Mouse (Mus musculus): ENCODE measurements around the gene Gpc2.

Gpc2 gene

DNA sequence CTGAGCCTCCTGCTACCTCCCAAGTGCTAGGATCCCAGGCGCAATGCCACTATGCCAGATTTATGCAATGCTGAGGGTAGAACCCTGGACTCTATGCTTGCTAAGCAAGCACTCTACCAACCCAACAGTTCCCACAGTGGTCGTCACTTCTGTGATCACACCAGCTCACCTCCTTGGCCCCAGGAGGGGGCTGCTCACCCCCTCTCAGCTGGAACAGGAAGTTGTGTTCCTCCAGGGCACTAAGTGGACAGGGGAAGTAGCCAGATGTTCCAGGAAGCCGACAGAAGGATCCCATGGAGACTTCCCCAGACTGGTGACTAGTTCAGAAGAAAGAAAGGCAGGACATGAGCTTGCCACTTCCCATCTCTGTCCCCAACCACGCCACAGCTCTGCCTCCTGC is 17.8 kb downstream of the Gpc2 start:
- no peak for DNase-seq (ENCODE audit: low read depth, low spot score)

DNA sequence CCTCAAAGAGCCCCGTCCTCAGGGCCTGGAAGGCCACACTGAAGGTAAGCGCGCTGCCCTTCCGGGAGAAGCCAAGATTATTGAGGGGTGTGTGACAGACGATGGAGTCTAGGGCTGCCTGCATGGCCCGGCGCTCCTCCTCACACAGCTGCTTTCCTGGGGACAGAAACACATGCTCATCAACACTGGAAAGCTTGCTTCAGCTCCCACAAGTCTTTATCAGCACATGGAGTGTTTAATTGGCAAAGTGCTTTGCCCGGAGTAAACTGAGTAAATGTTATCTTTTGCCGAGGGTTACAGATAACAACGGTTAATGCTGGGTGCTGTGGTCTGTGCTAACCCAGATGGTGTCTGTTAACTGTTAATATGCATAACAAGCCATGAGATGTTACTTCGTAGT is 19.0 kb downstream of the Gpc2 start:
- no peak for DNase-seq (ENCODE audit: low read depth, low spot score)

GRCm38 (mm10) chr5:138260051-138260450 is 19.8 kb downstream of the Gpc2 start:
- DNase-seq (ENCODE audit: low read depth, low spot score): no peak

- no peak for DNase-seq (ENCODE audit: low read depth, low spot score)
Observed at GRCm38 (mm10) chr5:138258993-138259392, 20.8 kb downstream of the Gpc2 start.

GRCm38 (mm10) chr5:138258542-138258941 is 21.3 kb downstream of the Gpc2 start:
- DNase-seq (ENCODE audit: low read depth, low spot score): no peak

DNA sequence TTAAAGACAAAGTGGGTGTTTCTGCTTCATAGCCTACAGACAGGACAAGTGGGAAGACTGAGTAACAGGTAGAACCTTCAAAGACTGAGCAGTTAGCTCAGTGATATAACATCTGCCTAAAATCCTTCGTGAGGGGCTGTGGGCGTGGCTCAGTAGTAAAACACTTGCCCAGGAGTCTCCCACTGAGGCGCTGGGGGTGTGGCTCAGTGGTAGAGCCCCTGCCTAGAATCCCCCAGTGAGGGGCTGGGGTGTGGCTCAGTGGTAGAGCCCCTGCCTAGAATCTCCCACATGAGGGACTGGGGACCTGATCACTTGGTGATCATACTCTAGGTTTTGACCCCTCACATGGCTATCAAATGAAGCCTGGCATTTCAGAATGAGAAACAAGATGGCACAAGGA is 21.7 kb downstream of the Gpc2 start:
- DNase-seq (ENCODE audit: low read depth, low spot score): no peak

DNA sequence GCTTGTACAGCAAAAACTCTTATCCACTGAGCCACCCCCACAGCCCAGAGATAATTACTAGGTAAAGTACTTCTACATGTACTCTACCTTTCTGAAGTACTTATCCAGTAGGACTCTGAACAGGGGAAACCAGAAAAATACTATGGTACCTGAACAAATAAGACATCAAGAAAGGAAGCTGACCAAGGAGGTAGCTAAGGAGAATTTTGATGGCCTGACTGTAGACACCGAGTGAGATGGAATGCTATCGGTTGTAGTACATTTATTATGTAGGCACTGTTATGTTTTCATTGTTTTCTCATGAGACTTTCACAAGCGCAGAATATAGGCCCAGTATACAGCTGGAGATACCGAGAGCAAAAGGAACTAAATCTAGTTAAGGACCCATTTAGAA is 22.2 kb downstream of the Gpc2 start:
- no peak for DNase-seq (ENCODE audit: low read depth, low spot score)

DNA sequence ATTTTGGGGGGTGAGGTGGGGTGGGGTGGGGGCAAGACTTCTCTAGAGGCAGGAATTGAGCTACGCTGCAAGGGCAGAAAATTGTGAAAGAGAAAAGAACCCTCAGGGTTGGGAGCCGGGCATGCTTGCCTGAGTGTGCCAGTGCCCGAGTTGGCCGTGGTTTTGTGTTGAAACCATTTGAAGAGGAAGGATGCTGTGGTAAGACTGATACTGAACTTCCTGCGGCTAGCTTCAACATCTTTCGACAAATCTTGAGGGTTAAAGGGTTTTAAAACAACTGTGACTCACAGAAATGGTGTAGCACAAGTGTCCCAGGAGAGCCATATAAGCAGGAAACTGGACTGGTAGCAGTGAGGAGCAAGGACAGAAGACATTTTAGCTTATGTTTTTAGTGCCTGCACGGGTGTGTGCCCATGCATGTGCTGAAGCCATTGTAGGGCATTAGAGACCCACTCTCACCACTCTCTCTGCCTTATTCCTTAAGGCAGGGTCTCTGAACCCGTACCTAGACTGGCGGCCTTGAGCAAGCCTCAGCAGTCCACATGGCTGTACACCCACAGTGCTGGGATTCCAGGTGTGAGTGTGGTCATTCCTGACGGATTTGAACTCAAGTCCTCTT is 22.7 kb downstream of the Gpc2 start:
- DNase-seq (ENCODE audit: low read depth, low spot score): no peak

GRCm38 (mm10) chr5:138256094-138256467 is 23.7 kb downstream of the Gpc2 start:
- DNase-seq (ENCODE audit: low read depth, low spot score): no peak

DNA sequence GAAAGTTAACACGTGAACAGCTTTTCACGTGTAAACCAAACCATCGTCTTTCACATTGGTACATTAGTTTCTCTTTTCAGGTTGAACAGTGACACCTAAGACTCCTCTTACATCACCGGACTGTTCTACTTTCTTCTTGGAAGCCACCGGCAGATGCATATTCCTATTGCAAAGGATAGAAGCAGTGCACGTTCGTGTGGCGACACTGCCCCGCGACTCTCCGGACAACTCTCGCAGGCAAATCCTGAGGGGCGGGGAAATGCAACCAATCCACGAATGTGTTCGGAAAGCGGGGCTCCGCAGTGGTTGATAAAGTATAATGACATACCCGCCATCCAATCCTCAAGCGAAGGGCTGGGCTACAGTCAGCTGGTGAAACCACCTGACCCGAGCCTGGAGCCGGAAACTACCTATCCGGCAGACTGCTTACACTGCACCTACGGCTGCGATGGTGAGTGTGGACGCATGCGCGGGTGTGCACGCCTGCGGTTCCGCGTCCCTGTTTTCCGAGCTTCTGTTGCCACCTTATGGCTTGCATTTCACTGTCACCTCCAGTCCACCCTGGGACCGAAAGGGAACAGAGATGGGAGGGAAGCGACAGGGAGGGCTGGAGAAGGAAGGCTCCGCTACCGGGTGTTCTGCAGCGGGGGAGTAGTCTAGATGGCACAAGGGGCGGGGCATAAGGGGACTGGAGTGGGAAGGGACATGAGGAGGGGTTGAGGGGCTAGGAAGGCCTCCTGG is 24.3 kb downstream of the Gpc2 start, which contains the start of gene Lamtor4:
Gene Lamtor4, plus strand, starts transcription at position 130 of the 741 bp plus-strand sequence.
- DNase-seq (ENCODE audit: low read depth, low spot score): peak; percentile 98

DNA sequence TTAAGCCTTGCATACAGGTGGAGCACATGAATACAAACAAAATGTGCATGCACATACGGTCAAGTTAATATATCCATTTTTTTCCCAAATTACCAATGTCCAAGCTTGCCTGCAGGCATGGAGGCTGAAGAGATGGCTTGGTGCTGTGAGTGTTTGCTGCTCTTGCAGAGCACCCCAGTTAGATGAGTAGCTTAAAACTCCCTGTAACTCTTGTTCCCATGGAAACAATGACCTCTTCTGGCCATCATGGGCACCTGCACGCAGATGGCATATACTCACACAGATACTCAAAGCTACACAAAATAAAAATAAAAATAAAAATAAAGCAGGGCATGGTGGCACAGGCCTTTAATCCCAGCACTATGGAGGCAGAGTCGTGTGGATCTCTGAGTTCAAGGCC is 26.7 kb downstream of the Gpc2 start:
- DNase-seq (ENCODE audit: low read depth, low spot score): peak; percentile 43

GRCm38 (mm10) chr5:138251144-138251543 is 28.7 kb downstream of the Gpc2 start:
- DNase-seq (ENCODE audit: low read depth, low spot score): no peak

DNA sequence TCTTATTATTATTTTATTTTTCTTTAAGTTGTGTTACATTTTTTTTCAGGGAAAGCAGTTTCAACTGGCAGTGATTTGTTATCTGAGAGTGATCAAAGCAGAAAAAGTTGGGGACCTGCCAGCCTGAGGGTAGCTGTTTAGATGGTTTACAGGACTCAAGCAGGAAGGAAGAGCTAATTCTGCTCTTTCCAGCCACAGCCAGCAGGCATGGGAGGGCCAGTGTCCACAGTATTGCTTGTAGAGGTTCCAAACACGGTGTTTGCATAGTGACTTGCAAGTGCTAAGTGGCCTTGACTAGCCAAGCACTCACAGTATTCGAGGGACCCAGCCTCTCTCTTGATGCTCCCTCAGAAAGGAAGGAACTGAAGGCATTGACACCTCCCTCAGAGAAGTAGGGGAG is 38.3 kb downstream of the Gpc2 start:
- DNase-seq (ENCODE audit: low read depth, low spot score): no peak

GRCm38 (mm10) chr5:138234224-138234623 is 45.6 kb downstream of the Gpc2 start:
- no peak for DNase-seq (ENCODE audit: low read depth, low spot score)

GRCm38 (mm10) chr5:138233778-138234177 is 46.0 kb downstream of the Gpc2 start:
- DNase-seq (ENCODE audit: low read depth, low spot score): no peak

GRCm38 (mm10) chr5:138229511-138229910 is 50.3 kb downstream of the Gpc2 start:
- no peak for DNase-seq (ENCODE audit: low read depth, low spot score)

DNA sequence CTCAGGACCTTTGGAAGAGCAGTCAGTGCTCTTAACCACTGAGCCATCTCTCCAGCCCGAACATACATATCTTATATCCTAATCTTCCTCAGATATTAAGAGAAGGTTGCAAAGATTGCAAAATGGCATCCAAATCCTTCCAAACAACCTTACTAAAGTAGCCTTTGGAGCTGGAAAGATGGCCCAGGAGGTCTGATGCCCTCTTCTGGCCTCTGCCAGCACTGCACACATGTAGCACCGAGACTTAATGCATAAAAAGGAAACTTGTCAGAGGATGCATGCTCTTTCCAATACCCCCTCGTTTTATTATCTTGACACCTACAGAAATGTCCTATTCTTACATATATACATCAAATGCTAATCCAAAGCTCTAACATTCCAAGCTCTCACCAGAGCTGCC is 51.8 kb downstream of the Gpc2 start:
- DNase-seq (ENCODE audit: low read depth, low spot score): peak; percentile 65

DNA sequence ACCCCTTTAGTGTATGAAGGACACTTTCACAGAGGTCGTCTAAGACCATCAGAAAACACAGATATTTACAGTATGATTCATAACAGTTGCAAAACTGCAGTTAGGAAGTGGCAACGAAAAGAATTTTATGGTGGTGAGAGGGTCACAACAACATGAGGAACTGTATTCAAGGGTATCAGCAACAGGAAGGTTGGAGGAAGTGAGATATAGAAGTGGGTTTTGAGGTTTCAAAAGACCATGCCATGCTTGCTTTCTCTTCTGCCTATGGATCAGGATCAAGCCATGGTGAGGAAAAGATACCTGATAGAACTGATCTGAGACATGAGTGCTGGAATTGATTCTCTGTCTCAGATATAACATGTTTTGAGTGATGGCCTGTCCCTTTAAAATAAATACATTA is 52.4 kb downstream of the Gpc2 start:
- no peak for DNase-seq (ENCODE audit: low read depth, low spot score)

DNA sequence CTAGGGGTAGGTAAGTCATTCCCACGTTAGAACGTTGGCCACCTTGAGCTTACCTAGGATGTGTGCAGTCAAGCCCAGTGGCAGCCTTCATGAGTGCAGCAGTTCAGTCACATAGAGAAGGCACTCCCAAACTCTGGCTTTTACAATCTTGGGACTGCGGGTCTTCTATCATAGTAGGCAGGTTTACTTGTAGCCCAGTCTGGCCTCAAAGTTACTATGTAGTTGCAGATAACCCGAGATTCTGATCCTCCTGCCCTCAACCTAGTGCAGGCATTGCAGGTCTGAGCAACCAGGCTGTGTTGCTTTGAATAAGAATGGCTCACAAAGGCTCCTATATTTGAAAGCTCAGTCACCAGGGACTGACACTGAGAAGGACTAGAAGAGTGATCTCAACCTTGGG is 53.3 kb downstream of the Gpc2 start:
- DNase-seq (ENCODE audit: low read depth, low spot score): no peak

GRCm38 (mm10) chr5:138225700-138226099 is 54.1 kb downstream of the Gpc2 start, which contains the start of gene Nxpe5:
Nxpe5 (plus strand) TSS chr5:138225898.
- DNase-seq (ENCODE audit: low read depth, low spot score): no peak
